Mouse (Mus musculus) liver, embryonic 15.5 days (tissue): ENCODE measurements at regions not wholly inside any gene's neighbourhood (a gene's known extent, or its start where the extent isn't known, plus 50 kb on each side); places are given as distances from the start of the nearest gene placed in this dataset.

Experiments used
- ATAC-seq: fragments of 200-750 bp; cut with Nextera tagmentation; 2 replicates; pipeline ENCODE4 v1.8.0; 2017; ENCODE audit warnings: moderate number of reproducible peaks, mild to moderate bottlenecking, moderate library complexity; ENCODE audit not compliant: insufficient read depth
- H3K27ac ChIP-seq: fragments of 300-500 bp; sonication (generic); replicated peaks from 2 replicates; pipeline ENCODE4 v1.5.1; 2015; ENCODE audit warnings: mild to moderate bottlenecking, inconsistent platforms
- H3K27me3 ChIP-seq: fragments of 300-500 bp; sonication (generic); 2 replicates; pipeline ENCODE4 v1.6.1; 2015; ENCODE audit warnings: mild to moderate bottlenecking, inconsistent platforms
- H3K36me3 ChIP-seq: fragments of 300-500 bp; sonication (generic); replicated peaks from 2 replicates; pipeline ENCODE4 v1.6.1; 2015; ENCODE audit warnings: moderate library complexity, mild to moderate bottlenecking, inconsistent platforms
- H3K4me1 ChIP-seq: fragments of 300-500 bp; sonication (generic); replicated peaks from 2 replicates; pipeline ENCODE4 v1.6.1; 2015; ENCODE audit warnings: inconsistent platforms
- H3K4me2 ChIP-seq: fragments of 300-500 bp; sonication (generic); 2 replicates; pipeline ENCODE4 v1.6.1; 2015; ENCODE audit warnings: moderate library complexity, mild to moderate bottlenecking, inconsistent platforms
- H3K4me3 ChIP-seq: fragments of 300-500 bp; sonication (generic); replicated peaks from 2 replicates; pipeline ENCODE4 v1.5.1; 2015; ENCODE audit warnings: mild to moderate bottlenecking, inconsistent platforms
- H3K9ac ChIP-seq: fragments of 300-500 bp; sonication (generic); 2 replicates; pipeline ENCODE4 v1.6.1; 2015; ENCODE audit warnings: moderate library complexity, mild to moderate bottlenecking, inconsistent platforms
- H3K9me3 ChIP-seq: fragments of 300-500 bp; sonication (generic); replicated peaks from 2 replicates; pipeline ENCODE4 v1.6.1; 2016; ENCODE audit warnings: inconsistent platforms
- WGBS: fragments of 180-500 bp; shearing (Covaris S2); methylation state at CpG from one replicate; pipeline ENCODE4 v1.1.7; 2015; ENCODE audit warnings: mixed read lengths; ENCODE audit not compliant: insufficient replicate concordance; 5-methylcytosine and 5-hydroxymethylcytosine counted together

- ATAC-seq, result no peak
- Histone ChIP-seq H3K4me3 (no peak overlapping the region), H3K9me3 (no peaks in the 10 kb centered on the region), H3K4me2 (no peak overlapping the region), H3K9ac (no peak overlapping the region), H3K27ac (no peak overlapping the region), H3K4me1 (peaks cover 2% of the 10 kb centered on the region; the same call in 1 of the 2 replicates), H3K27me3 (no peaks in the 10 kb centered on the region), H3K36me3 (no peaks in the 10 kb centered on the region)
- 10% methylated on average over 4 of the region's 4 CpGs for WGBS
Measured at GRCm38 (mm10) chr8:11065303-11065702, 57.0 kb upstream of the Irs2 start.

DNA sequence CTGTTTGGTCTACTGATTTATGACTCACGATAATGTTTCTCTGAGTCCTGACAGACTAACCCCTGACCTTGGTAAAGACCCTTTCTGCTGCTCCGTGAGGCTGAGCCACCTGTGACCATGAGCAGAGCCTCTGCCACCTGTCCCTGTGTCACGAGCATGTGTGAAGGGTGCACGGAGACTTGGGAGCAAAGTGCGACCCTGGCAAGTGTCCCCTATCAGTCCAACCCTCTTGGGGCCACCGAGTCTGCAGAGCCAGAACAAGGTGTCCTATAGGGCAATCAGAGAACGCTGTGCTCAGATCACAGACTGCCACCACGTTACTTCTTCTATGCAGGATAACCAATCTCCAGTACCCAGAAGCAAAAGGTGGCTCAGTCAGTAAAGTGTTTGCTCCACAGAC lies 54.8 kb upstream of the Irs2 start:
- Histone ChIP-seq H3K9me3 (no peaks in the 10 kb centered on the region), H3K4me1 (peaks cover 2% of the 10 kb centered on the region; the same call in 1 of the 2 replicates), H3K27me3 (no peaks in the 10 kb centered on the region), H3K4me3 (no peak overlapping the region), H3K9ac (no peak overlapping the region), H3K27ac (no peak overlapping the region), H3K4me2 (no peak overlapping the region), H3K36me3 (no peaks in the 10 kb centered on the region)
- 64% methylated on average over 8 of the region's 8 CpGs for WGBS
- no peak for ATAC-seq

DNA sequence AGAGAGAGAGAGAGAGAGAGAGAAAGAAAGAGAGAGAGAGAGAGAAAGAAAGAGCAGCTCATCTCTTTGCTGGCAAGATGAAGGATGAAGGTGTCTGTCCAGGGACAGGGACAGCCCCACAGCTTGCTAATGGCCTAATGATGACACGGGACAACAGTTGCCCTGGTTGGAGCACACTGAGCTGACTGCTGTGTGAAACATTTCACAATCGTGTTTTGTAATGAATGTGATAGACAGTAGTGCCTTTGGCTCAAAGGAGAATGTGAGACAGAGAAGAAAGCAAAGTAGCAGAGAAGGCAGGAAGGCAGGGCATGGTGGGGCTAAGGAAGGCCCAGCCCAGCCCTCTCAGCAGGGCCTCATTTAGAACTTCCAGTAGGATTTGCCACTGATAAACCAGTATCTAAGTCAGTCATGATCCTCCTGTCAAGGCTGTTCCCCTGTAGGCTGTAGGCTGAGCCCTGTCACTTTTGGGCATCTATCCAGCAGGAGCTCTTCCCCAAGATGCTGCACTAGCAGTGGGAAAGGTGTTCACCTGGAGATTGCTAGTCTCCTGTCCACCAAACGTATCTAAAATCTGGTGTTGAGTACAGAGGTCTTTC lies 54.2 kb upstream of the Irs2 start:
- H3K9me3 ChIP-seq, result no peaks in the 10 kb centered on the region
- WGBS, result 38% methylated on average over 3 of the region's 3 CpGs
- H3K9ac ChIP-seq, result no peak overlapping the region

DNA sequence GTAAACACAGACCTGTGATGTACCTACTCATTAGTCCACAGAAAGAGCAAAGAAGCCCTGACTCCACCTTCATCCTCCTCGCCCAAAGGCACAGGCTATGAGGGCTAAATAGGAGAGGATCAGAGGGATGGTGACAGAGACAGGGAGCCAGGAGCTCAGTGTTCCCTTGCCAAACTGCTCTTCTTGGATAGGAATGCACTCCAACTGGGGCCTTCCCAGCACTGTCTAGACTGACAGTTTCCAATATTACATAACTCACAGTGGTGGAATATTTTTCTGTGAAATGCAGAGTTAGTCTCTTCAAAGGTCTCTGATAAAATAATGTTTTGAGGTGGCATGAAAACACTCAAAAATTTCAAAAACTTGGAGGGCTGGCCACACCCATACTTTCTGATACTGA lies 53.5 kb upstream of the Irs2 start:
- 34% methylated on average over 1 of the region's 1 CpGs for WGBS

More for the DNA sequence above, 54.2 kb upstream of the Irs2 start:
- H3K36me3 ChIP-seq, result no peaks in the 10 kb centered on the region
- ATAC-seq, result no peak; the same call in 1 of the 2 replicates
- H3K4me2 ChIP-seq, result no peak overlapping the region
- H3K4me3 ChIP-seq, result no peak overlapping the region
- H3K27me3 ChIP-seq, result no peaks in the 10 kb centered on the region
- no peak overlapping the region for H3K27ac ChIP-seq
- H3K4me1 ChIP-seq, result peaks cover 2% of the 10 kb centered on the region; the same call in 1 of the 2 replicates

DNA sequence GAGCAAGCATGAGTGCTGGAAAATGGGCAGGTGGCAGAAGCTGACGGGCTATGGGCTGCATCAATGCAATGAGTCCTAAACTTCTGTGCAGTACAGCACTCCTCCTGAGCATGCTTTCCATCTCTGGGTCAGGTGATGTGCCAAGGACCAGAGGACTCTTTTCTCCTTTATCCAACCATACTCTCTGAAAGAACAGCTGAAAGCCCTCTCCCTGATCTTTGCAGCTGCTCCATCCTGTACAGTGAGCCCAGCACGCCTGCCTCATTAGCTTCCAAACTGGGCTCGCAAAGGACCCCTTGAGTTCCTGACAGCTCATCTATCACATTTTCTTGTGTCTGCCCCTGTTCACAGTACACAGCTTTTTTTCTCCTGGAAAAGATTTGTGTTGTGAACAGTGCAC lies 52.3 kb upstream of the Irs2 start:
- no peak overlapping the region for H3K27ac ChIP-seq
- no peak overlapping the region for H3K4me2 ChIP-seq
- H3K36me3 ChIP-seq, result no peaks in the 10 kb centered on the region
- H3K4me3 ChIP-seq, result no peak overlapping the region
- no peaks in the 10 kb centered on the region for H3K27me3 ChIP-seq
- WGBS, result 64% methylated on average over 3 of the region's 3 CpGs
- no peak for ATAC-seq
- H3K4me1 ChIP-seq, result peaks cover 6% of the 10 kb centered on the region
- no peak overlapping the region for H3K9ac ChIP-seq
- H3K9me3 ChIP-seq, result no peaks in the 10 kb centered on the region

More for the DNA sequence above, 53.5 kb upstream of the Irs2 start:
- ATAC-seq, result no peak
- H3K36me3 ChIP-seq, result no peaks in the 10 kb centered on the region
- H3K27ac ChIP-seq, result no peak overlapping the region
- no peak overlapping the region for H3K4me3 ChIP-seq
- peaks cover 2% of the 10 kb centered on the region; the same call in 1 of the 2 replicates for H3K4me1 ChIP-seq
- no peak overlapping the region for H3K4me2 ChIP-seq
- H3K9ac ChIP-seq, result no peak overlapping the region
- H3K27me3 ChIP-seq, result no peaks in the 10 kb centered on the region
- no peaks in the 10 kb centered on the region for H3K9me3 ChIP-seq

DNA sequence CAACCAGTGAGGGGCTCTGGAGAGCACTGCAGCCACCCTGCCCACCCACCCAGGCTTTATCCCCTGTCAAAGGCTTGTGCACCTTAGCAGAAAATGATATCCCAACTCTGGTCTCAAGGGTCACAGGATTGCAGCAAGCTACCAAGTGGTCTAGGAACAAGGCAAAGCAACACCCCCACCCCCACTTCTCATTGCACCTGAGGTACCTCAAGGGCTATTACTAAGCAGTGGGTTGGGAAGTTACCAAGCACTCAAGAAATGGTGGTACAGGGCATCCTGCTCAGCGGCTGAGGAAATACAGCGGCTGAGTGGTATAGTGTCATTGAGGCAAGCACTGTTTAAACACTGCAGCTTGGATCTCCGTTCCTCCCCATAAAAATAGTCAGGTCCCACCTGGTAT lies 50.1 kb upstream of the Irs2 start:
- H3K27ac ChIP-seq, result no peak overlapping the region
- no peaks in the 10 kb centered on the region for H3K9me3 ChIP-seq
- H3K4me2 ChIP-seq, result no peak overlapping the region
- no peaks in the 10 kb centered on the region for H3K36me3 ChIP-seq
- 73% methylated on average over 3 of the region's 3 CpGs for WGBS
- no peak overlapping the region for H3K4me3 ChIP-seq
- no peak for ATAC-seq
- H3K9ac ChIP-seq, result no peak overlapping the region
- no peaks in the 10 kb centered on the region for H3K27me3 ChIP-seq
- H3K4me1 ChIP-seq, result peaks cover 6% of the 10 kb centered on the region
